Mouse (Mus musculus) NIH3T3 (cell line): ENCODE measurements around the gene Dhx16.
"Not testable (repeated sequence)": the region's sequence is repeated elsewhere in the genome, so short reads cannot be mapped to it uniquely, and the experiment has no call there.

Experiments used
- DNase-seq: peaks from one replicate; pipeline ENCODE4 v3.0.0-alpha.2; 2012; ENCODE audit warnings: low read depth

Dhx16 gene

GRCm38 (mm10) chr17:35920384-35920783, 40.8 kb downstream of the Dhx16 start:
- no peak for DNase-seq

GRCm38 (mm10) chr17:35920862-35921562, 41.4 kb downstream of the Dhx16 start:
- peak; percentile 70 for DNase-seq

- no peak for DNase-seq
These were observed 42.1 kb downstream of the Dhx16 start for GRCm38 (mm10) chr17:35921710-35922109.

GRCm38 (mm10) chr17:35922566-35922965, 42.9 kb downstream of the Dhx16 start:
- peak; percentile 43 for DNase-seq

- DNase-seq = no peak
These were observed 43.7 kb downstream of the Dhx16 start for GRCm38 (mm10) chr17:35923281-35923680.

- DNase-seq = no peak
These were observed 47.9 kb downstream of the Dhx16 start for GRCm38 (mm10) chr17:35927471-35927870.

- no peak for DNase-seq
These were observed 49.9 kb downstream of the Dhx16 start for GRCm38 (mm10) chr17:35929534-35929933.

GRCm38 (mm10) chr17:35930627-35931026, 51.0 kb downstream of the Dhx16 start:
- DNase-seq = no peak

GRCm38 (mm10) chr17:35932608-35933007, 53.0 kb downstream of the Dhx16 start:
- DNase-seq = no peak

- DNase-seq = not testable (repeated sequence)
These were observed 56.1 kb downstream of the Dhx16 start for GRCm38 (mm10) chr17:35935763-35936162.

GRCm38 (mm10) chr17:35937700-35938348, 58.2 kb downstream of the Dhx16 start:
- DNase-seq = peak; percentile 83

- no peak for DNase-seq
These were observed 59.5 kb downstream of the Dhx16 start for GRCm38 (mm10) chr17:35939108-35939507.

GRCm38 (mm10) chr17:35939941-35940340, 60.3 kb downstream of the Dhx16 start:
- DNase-seq = peak; percentile 56
